20 mouse cellular contexts compared by ENCODE assay signal in genomic region chr11:113731945-113732612, GRCm38 (mm10). TPM values are rescaled to one million over a fixed set of nuclear protein-coding genes. Genes with fewer than 3 reads are reported as not detected.
DNase-seq lines count a peak whose midpoint lies in the region; ATAC-seq and TF ChIP-seq lines count a peak whose summit lies in the region.
"Had no signal": no experiment of that assay in that cellular context is flagged by ENCODE, and none has a peak within 500 bp of the region (broad histone marks: within the 10 kb centered on the region; RNA-seq: fewer than 3 reads in every experiment).

No protein-coding gene starts in this region.

- peaks cover 40% of the 10 kb centered on the region for H3K79me2 ChIP-seq in liver, adult 2 months (ENCODE audit: control insufficient read depth, insufficient read depth, low read length)
- H3K79me2 ChIP-seq in MEL (ENCODE audit: control insufficient read depth, insufficient read depth, low read length, poor library complexity), result peaks cover 16% of the 10 kb centered on the region

- H3K36me3 ChIP-seq in hindbrain, postnatal 0 days (ENCODE audit: insufficient read depth, low read length), result peaks cover 18% of the 10 kb centered on the region; the same call in 1 of the 2 replicates
- peaks cover 25% of the 10 kb centered on the region for H3K36me3 ChIP-seq in hindbrain, embryonic 14.5 days (replicated peaks; ENCODE audit: control insufficient read depth, insufficient read depth)
- H3K36me3 ChIP-seq in liver, adult 2 months (ENCODE audit: control insufficient read depth, insufficient read depth, low read length), result peaks cover 7% of the 10 kb centered on the region; the same call in 1 of the 2 replicates
- peaks cover 41% of the 10 kb centered on the region for H3K36me3 ChIP-seq in liver, embryonic 12.5 days
- peaks cover 7 to 12% of the 10 kb centered on the region in 2 experiments; a peak in 3 of 4 replicates for H3K36me3 ChIP-seq in MEL (ENCODE audit: control insufficient read depth in 1 of 2, insufficient read depth in 2 of 2, low read length in 2 of 2)

- no peak for ATAC-seq in hindbrain, postnatal 0 days
- no peak for ATAC-seq in hindbrain, embryonic 14.5 days (ENCODE audit: low FRiP score)
- no peak for ATAC-seq in liver, embryonic 12.5 days
- ATAC-seq: midbrain, embryonic 15.5 days; Patski had no signal

- H3K27me3 ChIP-seq in hindbrain, postnatal 0 days (ENCODE audit: insufficient read depth, low read length), result no peaks in the 10 kb centered on the region
- no peaks in the 10 kb centered on the region for H3K27me3 ChIP-seq in hindbrain, embryonic 14.5 days (ENCODE audit: control insufficient read depth, insufficient read depth, low read length)
- no peaks in the 10 kb centered on the region for H3K27me3 ChIP-seq in liver, adult 2 months (ENCODE audit: control insufficient read depth, insufficient read depth, low read length)
- no peaks in the 10 kb centered on the region for H3K27me3 ChIP-seq in liver, embryonic 12.5 days (replicated peaks)
- H3K27me3 ChIP-seq in MEL (ENCODE audit: control insufficient read depth in 1 of 2, insufficient read depth in 2 of 2, low read length in 2 of 2), result no peaks in the 10 kb centered on the region
- H3K27me3 ChIP-seq: liver, embryonic 13.5 days; midbrain, embryonic 15.5 days; Patski; stomach, embryonic 15.5 days had no signal

- TF ChIP-seq CTCF in hindbrain, postnatal 0 days (IDR thresholded peaks at IDR 0.05; ENCODE audit: low read depth), result peak; percentile 19; the same call in 1 of the 2 replicates
- TF ChIP-seq CTCF in liver, adult 2 months (IDR thresholded peaks at IDR 0.05; ENCODE audit: low read depth, low read length), result peak; percentile 29; the same call in 1 of the 2 replicates
- TF ChIP-seq CTCF in MEL (IDR thresholded peaks at IDR 0.05 in 2 of 3, conservative IDR thresholded peaks at IDR 0.05 in 1 of 3; ENCODE audit: control insufficient read depth in 1 of 3, insufficient read depth in 1 of 3, low read depth in 2 of 3, low read length in 3 of 3, poor library complexity in 1 of 3, severe bottlenecking in 1 of 3), result peak; percentile 8 to 48 (median 43); a peak in 3 of 6 replicates

- no peak overlapping the region for H3K4me3 ChIP-seq in hindbrain, postnatal 0 days (ENCODE audit: low read length)
- H3K4me3 ChIP-seq in hindbrain, embryonic 14.5 days (replicated peaks; ENCODE audit: low read length), result no peak overlapping the region
- no peak overlapping the region for H3K4me3 ChIP-seq in liver, adult 2 months (ENCODE audit: insufficient read depth, low read depth, low read length)
- no peak overlapping the region for H3K4me3 ChIP-seq in liver, embryonic 12.5 days
- H3K4me3 ChIP-seq in MEL (ENCODE audit: control insufficient read depth in 1 of 2, insufficient read depth in 1 of 2, low read depth in 2 of 2, low read length in 2 of 2), result no peak overlapping the region
- H3K4me3 ChIP-seq: forebrain, embryonic 10.5 days; liver, embryonic 13.5 days; midbrain, embryonic 15.5 days; stomach, embryonic 15.5 days had no signal

- no peak overlapping the region for H3K4me2 ChIP-seq in hindbrain, postnatal 0 days (ENCODE audit: low read depth, low read length)
- no peak overlapping the region for H3K4me2 ChIP-seq in hindbrain, embryonic 14.5 days (replicated peaks)
- no peak overlapping the region for H3K4me2 ChIP-seq in liver, embryonic 12.5 days
- H3K4me2 ChIP-seq: liver, embryonic 13.5 days; midbrain, embryonic 15.5 days had no signal

- no peak overlapping the region for H3K9ac ChIP-seq in hindbrain, postnatal 0 days (replicated peaks; ENCODE audit: low read length)
- no peak overlapping the region for H3K9ac ChIP-seq in hindbrain, embryonic 14.5 days
- no peak overlapping the region for H3K9ac ChIP-seq in liver, adult 2 months (ENCODE audit: low read depth, low read length)
- H3K9ac ChIP-seq in liver, embryonic 12.5 days, result no peak overlapping the region
- H3K9ac ChIP-seq in MEL (ENCODE audit: control insufficient read depth, low read depth, low read length, poor library complexity, severe bottlenecking), result no peak overlapping the region
- H3K9ac ChIP-seq: liver, embryonic 13.5 days; midbrain, embryonic 15.5 days; stomach, embryonic 15.5 days had no signal

- 0 out of 2 replicates have a peak, but pooled peaks cover 3% of the 10 kb centered on the region for H3K4me1 ChIP-seq in hindbrain, postnatal 0 days (ENCODE audit: insufficient read depth, low read length)
- peaks cover 25% of the 10 kb centered on the region; the same call in 1 of the 2 replicates for H3K4me1 ChIP-seq in hindbrain, embryonic 14.5 days (replicated peaks; ENCODE audit: control insufficient read depth, insufficient read depth, low read length)
- H3K4me1 ChIP-seq in liver, adult 2 months (ENCODE audit: control insufficient read depth, insufficient read depth, low read length), result peaks cover 73% of the 10 kb centered on the region
- peaks cover 58% of the 10 kb centered on the region for H3K4me1 ChIP-seq in liver, embryonic 12.5 days
- H3K4me1 ChIP-seq in MEL (ENCODE audit: control insufficient read depth in 1 of 2, insufficient read depth in 2 of 2, low read length in 2 of 2), result peaks cover 0 to 17% of the 10 kb centered on the region in 2 experiments; a peak in 3 of 4 replicates

- 89% methylated on average over 10 of the region's 10 CpGs for WGBS in hindbrain, postnatal 0 days
- 89% methylated on average over 10 of the region's 10 CpGs for WGBS in hindbrain, embryonic 14.5 days
- 90% methylated on average over 10 of the region's 10 CpGs for WGBS in liver, adult 2 months
- WGBS in liver, embryonic 12.5 days (ENCODE audit: insufficient replicate concordance), result 85% methylated on average over 10 of the region's 10 CpGs

- peak; percentile 47 for TF ChIP-seq RAD21 in MEL (IDR thresholded peaks at IDR 0.05; ENCODE audit: low read depth, low read length)

- TF ChIP-seq EP300 in MEL (IDR thresholded peaks at IDR 0.05; ENCODE audit: low read depth in 1 of 2, low read length in 2 of 2), result no peak

- H3K27ac ChIP-seq in hindbrain, postnatal 0 days, result no peak overlapping the region
- no peak overlapping the region for H3K27ac ChIP-seq in hindbrain, embryonic 14.5 days
- peak overlapping the region; percentile 43 for H3K27ac ChIP-seq in liver, adult 2 months (replicated peaks; ENCODE audit: insufficient read depth, low read depth, low read length)
- H3K27ac ChIP-seq in liver, embryonic 12.5 days, result no peak overlapping the region
- H3K27ac ChIP-seq in MEL (ENCODE audit: control insufficient read depth, low read depth, low read length), result no peak overlapping the region
- H3K27ac ChIP-seq: forebrain, embryonic 10.5 days; liver, embryonic 13.5 days; midbrain, embryonic 15.5 days had no signal

- TF ChIP-seq POLR2A in liver, adult 2 months (IDR thresholded peaks at IDR 0.05; ENCODE audit: extremely low read depth, insufficient read depth, low read length), result no peak
- no peak for TF ChIP-seq POLR2A in MEL (IDR thresholded peaks at IDR 0.05; ENCODE audit: control insufficient read depth in 1 of 2, insufficient read depth in 1 of 2, low read depth in 1 of 2, low read length in 2 of 2, poor library complexity in 1 of 2)

- no peak for DNase-seq in hindbrain, postnatal 0 days (ENCODE audit: low spot score)
- no peak for DNase-seq in hindbrain, embryonic 14.5 days (ENCODE audit: low spot score)
- no peak for DNase-seq in liver, adult 2 months (ENCODE audit: extremely low read depth, low read depth, low spot score)
- DNase-seq in 416B (ENCODE audit: low read depth) (peak; percentile 17), MEL (ENCODE audit: low read depth, low spot score) (no peak)
- no peak for DNase-seq in right cerebral cortex, postnatal 25 days
- DNase-seq in embryo, embryonic 10.5 days (ENCODE audit: low spot score), result no peak
- DNase-seq: cerebellum, adult 11-12 months; kidney, adult 18-20 months; layer of hippocampus, adult 9-11 months; liver, embryonic 13.5 days; spleen, adult 18-20 months; thymus, postnatal 14 days had no signal

- H3K9me3 ChIP-seq in hindbrain, postnatal 0 days (ENCODE audit: low read length), result no peaks in the 10 kb centered on the region
- H3K9me3 ChIP-seq in hindbrain, embryonic 14.5 days (ENCODE audit: control insufficient read depth, low read length), result no peaks in the 10 kb centered on the region
- no peaks in the 10 kb centered on the region for H3K9me3 ChIP-seq in liver, embryonic 12.5 days (replicated peaks)
- H3K9me3 ChIP-seq in MEL (replicated peaks; ENCODE audit: insufficient read depth, low read length), result no peaks in the 10 kb centered on the region
- H3K9me3 ChIP-seq: forebrain, embryonic 10.5 days; liver, embryonic 13.5 days; midbrain, embryonic 15.5 days; stomach, embryonic 15.5 days had no signal

RNA-seq across cellular contexts. Expression of gene Cdc42ep4, which starts 19.6 kb away (rescaled TPM):
- 104 and 116 TPM in 2 replicates for total RNA-seq in hindbrain, postnatal 0 days (2014; rRNA removed)
- polyA plus RNA-seq in hindbrain, postnatal 0 days (2015; fragmentation: Nextera tagmentation; extraction: Ambion mirVana), result 55.7 and 56.4 TPM in 2 replicates
- polyA plus RNA-seq in hindbrain, embryonic 14.5 days (2014; fragmentation: Nextera tagmentation; extraction: Ambion mirVana), result 42.0 and 43.8 TPM in 2 replicates
- 25.2 and 36.7 TPM in 2 replicates for total RNA-seq in liver, adult 2 months (2014; rRNA removed)
- 32.7 and 32.9 TPM in 2 replicates for polyA plus RNA-seq in liver, adult 2 months (2012; rRNA removed)
- 21.1 and 21.9 TPM in 2 replicates for polyA plus RNA-seq in liver, embryonic 12.5 days (2016; fragmentation: Nextera tagmentation; extraction: Ambion mirVana)
- 25.3 and 27.7 TPM in 2 replicates for total RNA-seq in MEL (2012; rRNA removed)
- polyA plus RNA-seq in MEL (2012; ENCODE audit: insufficient read depth in 1 of 2, insufficient read length in 2 of 2, low read depth in 1 of 2, low replicate concordance in 2 of 2, missing spikeins in 1 of 2), result 10 to 100 TPM in 1 of 2 experiments, not detected in 1; 39.0 TPM

RNA-seq across cellular contexts. Expression of gene Cpsf4l, which starts 22.3 kb away (rescaled TPM):
- not detected in 2 replicates for total RNA-seq in hindbrain, postnatal 0 days (2014; rRNA removed)
- 0.19 and 0.25 TPM in 2 replicates for polyA plus RNA-seq in hindbrain, postnatal 0 days (2015; fragmentation: Nextera tagmentation; extraction: Ambion mirVana)
- 0.27 and 0.54 TPM in 2 replicates for polyA plus RNA-seq in hindbrain, embryonic 14.5 days (2014; fragmentation: Nextera tagmentation; extraction: Ambion mirVana)
- 6.0 and 9.9 TPM in 2 replicates for total RNA-seq in liver, adult 2 months (2014; rRNA removed)
- 2.9 and 3.0 TPM in 2 replicates for polyA plus RNA-seq in liver, adult 2 months (2012; rRNA removed)
- 0.20 TPM in 1 of 2 replicates, not detected in the other for polyA plus RNA-seq in liver, embryonic 12.5 days (2016; fragmentation: Nextera tagmentation; extraction: Ambion mirVana)
- total RNA-seq in MEL (2012; rRNA removed), result not detected in 2 replicates
- polyA plus RNA-seq in MEL (2012; ENCODE audit: insufficient read depth in 1 of 2, insufficient read length in 2 of 2, low read depth in 1 of 2, low replicate concordance in 2 of 2, missing spikeins in 1 of 2), result under 1 TPM in 1 of 2 experiments, not detected in 1; 0.70 TPM
- total RNA-seq: gastrocnemius, postnatal 4 days; megakaryocyte progenitor cell, adult 5-6 weeks had no signal
- polyA plus RNA-seq: liver, embryonic 13.5 days had no signal

RNA-seq across cellular contexts. Expression of gene D11Wsu47e, which starts 47.9 kb away (rescaled TPM):
- total RNA-seq in hindbrain, postnatal 0 days (2014; rRNA removed), result 17.7 and 32.4 TPM in 2 replicates
- 19.7 and 22.5 TPM in 2 replicates for polyA plus RNA-seq in hindbrain, postnatal 0 days (2015; fragmentation: Nextera tagmentation; extraction: Ambion mirVana)
- polyA plus RNA-seq in hindbrain, embryonic 14.5 days (2014; fragmentation: Nextera tagmentation; extraction: Ambion mirVana), result 22.2 and 24.2 TPM in 2 replicates
- 4.1 and 5.0 TPM in 2 replicates for total RNA-seq in liver, adult 2 months (2014; rRNA removed)
- 3.3 and 4.5 TPM in 2 replicates for polyA plus RNA-seq in liver, adult 2 months (2012; rRNA removed)
- 14.8 and 16.0 TPM in 2 replicates for polyA plus RNA-seq in liver, embryonic 12.5 days (2016; fragmentation: Nextera tagmentation; extraction: Ambion mirVana)
- 32.5 and 40.6 TPM in 2 replicates for total RNA-seq in MEL (2012; rRNA removed)
- polyA plus RNA-seq in MEL (2012; ENCODE audit: insufficient read depth in 1 of 2, insufficient read length in 2 of 2, low read depth in 1 of 2, low replicate concordance in 2 of 2, missing spikeins in 1 of 2), result 10 to 100 TPM in 1 of 2 experiments, not detected in 1; 25.0 TPM

RNA-seq across cellular contexts. Expression of gene Fam104a, which starts 48.1 kb away (rescaled TPM):
- 29.5 and 36.8 TPM in 2 replicates for total RNA-seq in hindbrain, postnatal 0 days (2014; rRNA removed)
- polyA plus RNA-seq in hindbrain, postnatal 0 days (2015; fragmentation: Nextera tagmentation; extraction: Ambion mirVana), result 50.6 and 51.5 TPM in 2 replicates
- 42.3 and 43.7 TPM in 2 replicates for polyA plus RNA-seq in hindbrain, embryonic 14.5 days (2014; fragmentation: Nextera tagmentation; extraction: Ambion mirVana)
- 4.5 and 5.6 TPM in 2 replicates for total RNA-seq in liver, adult 2 months (2014; rRNA removed)
- 15.2 and 16.4 TPM in 2 replicates for polyA plus RNA-seq in liver, adult 2 months (2012; rRNA removed)
- 56.1 and 58.5 TPM in 2 replicates for polyA plus RNA-seq in liver, embryonic 12.5 days (2016; fragmentation: Nextera tagmentation; extraction: Ambion mirVana)
- 34.6 and 38.1 TPM in 2 replicates for total RNA-seq in MEL (2012; rRNA removed)
- polyA plus RNA-seq in MEL (2012; ENCODE audit: insufficient read depth in 1 of 2, insufficient read length in 2 of 2, low read depth in 1 of 2, low replicate concordance in 2 of 2, missing spikeins in 1 of 2), result 10 to 100 TPM in 1 of 2 experiments, not detected in 1; 33.6 TPM
